Mouse (Mus musculus) MEL (cell line): ENCODE results near the gene Mprip. TPM values are rescaled to one million over a fixed set of nuclear protein-coding genes. Genes with fewer than 3 reads are reported as not detected.

ENCODE experiments used
- DNase-seq: peaks from one replicate; pipeline ENCODE4 v3.0.0; 2011; ENCODE audit warnings: low read depth, low spot score
- H3K27ac ChIP-seq: 2 replicates; pipeline ENCODE4 v1.5.1; 2012; ENCODE audit warnings: low read depth, mild to moderate bottlenecking, control low read depth, low read length, moderate library complexity; ENCODE audit not compliant: control insufficient read depth
- H3K27me3 ChIP-seq, 2 experiments: fragments of 150-350 bp in 1 of 2; sonication (generic) in 1 of 2; 2 replicates each; pipeline ENCODE4 v1.6.1; 2012; ENCODE audit warnings: low read length in 2 of 2, mild to moderate bottlenecking in 2 of 2, improper control_type of control experiment in 1 of 2, moderate library complexity in 1 of 2; ENCODE audit not compliant: insufficient read depth in 2 of 2, control insufficient read depth in 1 of 2
- H3K36me3 ChIP-seq, 2 experiments: 2 replicates each; pipeline ENCODE4 v1.6.1; 2012 to 2014; ENCODE audit warnings: low read length in 2 of 2, improper control_type of control experiment in 1 of 2, inconsistent platforms in 1 of 2, mild to moderate bottlenecking in 1 of 2; ENCODE audit not compliant: insufficient read depth in 2 of 2, control insufficient read depth in 1 of 2
- H3K4me1 ChIP-seq, 2 experiments: fragments of 150-350 bp in 1 of 2; sonication (generic) in 1 of 2; 2 replicates each; pipeline ENCODE4 v1.6.1; 2012; ENCODE audit warnings: low read length in 2 of 2, improper control_type of control experiment in 1 of 2, mild to moderate bottlenecking in 1 of 2; ENCODE audit not compliant: insufficient read depth in 2 of 2, control insufficient read depth in 1 of 2
- H3K4me3 ChIP-seq, 2 experiments: fragments of 150-350 bp in 1 of 2; sonication (generic) in 1 of 2; 2 replicates each; pipeline ENCODE4 v1.5.1; 2012; ENCODE audit warnings: low read depth in 2 of 2, low read length in 2 of 2, mild to moderate bottlenecking in 2 of 2, moderate library complexity in 2 of 2, control low read depth in 1 of 2, improper control_type of control experiment in 1 of 2; ENCODE audit not compliant: control insufficient read depth in 1 of 2, insufficient read depth in 1 of 2
- H3K79me2 ChIP-seq: 2 replicates; pipeline ENCODE4 v1.6.1; 2012; ENCODE audit warnings: mild to moderate bottlenecking, low read length, moderate library complexity; ENCODE audit not compliant: control insufficient read depth, poor library complexity, insufficient read depth
- H3K9ac ChIP-seq: 2 replicates; pipeline ENCODE4 v1.6.1; 2012; ENCODE audit warnings: low read depth, mild to moderate bottlenecking, control low read depth, low read length, moderate library complexity; ENCODE audit not compliant: control insufficient read depth, poor library complexity, severe bottlenecking
- H3K9me3 ChIP-seq: fragments of 150-350 bp; sonication (generic); replicated peaks from 2 replicates; pipeline ENCODE4 v1.6.1; 2012; ENCODE audit warnings: mild to moderate bottlenecking, low read length, improper control_type of control experiment, moderate library complexity; ENCODE audit not compliant: insufficient read depth
- CHD1 ChIP-seq: IDR thresholded peaks from 2 replicates; pipeline ENCODE4 v1.6.1; 2012; ENCODE audit warnings: low read depth, mild to moderate bottlenecking, inconsistent platforms, low read length, improper control_type of control experiment
- CHD2 ChIP-seq: IDR thresholded peaks from 2 replicates; pipeline ENCODE4 v1.6.1; 2011; ENCODE audit warnings: low read length, improper control_type of control experiment
- ELF1 ChIP-seq: IDR thresholded peaks from 2 replicates; pipeline ENCODE4 v1.6.1; 2014; ENCODE audit warnings: low read depth, mild to moderate bottlenecking, inconsistent platforms, low read length, improper control_type of control experiment, moderate library complexity
- EP300 ChIP-seq, 2 experiments: IDR thresholded peaks; 2 replicates each; pipeline ENCODE4 v1.6.1; 2011; ENCODE audit warnings: improper control_type of control experiment in 2 of 2, low read length in 2 of 2, low read depth in 1 of 2, mild to moderate bottlenecking in 1 of 2
- GABPA ChIP-seq: IDR thresholded peaks from 2 replicates; pipeline ENCODE4 v1.6.1; 2012; ENCODE audit warnings: low read depth, mild to moderate bottlenecking, inconsistent platforms, low read length, improper control_type of control experiment, moderate library complexity
- GATA1 ChIP-seq: IDR thresholded peaks from 2 replicates; pipeline ENCODE4 v1.6.1; 2011; ENCODE audit warnings: low read depth, low read length, improper control_type of control experiment
- MAFK ChIP-seq: IDR thresholded peaks from 2 replicates; pipeline ENCODE4 v1.6.1; 2011; ENCODE audit warnings: low read depth, mild to moderate bottlenecking, low read length, improper control_type of control experiment, borderline replicate concordance
- MAZ ChIP-seq: IDR thresholded peaks from 2 replicates; pipeline ENCODE4 v1.6.1; 2012; ENCODE audit warnings: low read depth, mild to moderate bottlenecking, inconsistent platforms, low read length, improper control_type of control experiment
- MEF2A ChIP-seq: IDR thresholded peaks from 2 replicates; pipeline ENCODE4 v1.6.1; 2014; ENCODE audit warnings: low read depth, mild to moderate bottlenecking, inconsistent platforms, low read length, improper control_type of control experiment; ENCODE audit not compliant: poor library complexity, insufficient replicate concordance, severe bottlenecking; ENCODE audit errors: extremely low read depth
- MXI1 ChIP-seq: IDR thresholded peaks from 2 replicates; pipeline ENCODE4 v1.6.1; 2011; ENCODE audit warnings: mild to moderate bottlenecking, low read depth, low read length, improper control_type of control experiment
- MYB ChIP-seq: IDR thresholded peaks from 2 replicates; pipeline ENCODE4 v1.6.1; 2011; ENCODE audit warnings: mild to moderate bottlenecking, low read depth, low read length, improper control_type of control experiment
- POLR2AphosphoS5 ChIP-seq: IDR thresholded peaks from 2 replicates; pipeline ENCODE4 v1.6.1; 2012; ENCODE audit warnings: low read depth, borderline replicate concordance, mild to moderate bottlenecking, inconsistent platforms, low read length, moderate library complexity, mixed read lengths
- TBP ChIP-seq: IDR thresholded peaks from 2 replicates; pipeline ENCODE4 v1.8.0; 2011; ENCODE audit warnings: low read depth, low read length, improper control_type of control experiment
- polyA plus RNA-seq, 2 experiments: library from polyadenylated mRNA; stranded (reverse) in 1 of 2; unstranded in 1 of 2; fragments of >175 nt in 1 of 2; fragments of >200 nt in 1 of 2; gene quantifications; 2 replicates each; pipeline versions ENCODE4 v1.2.1 to v1.2.4; 2012; ENCODE audit warnings: low replicate concordance in 2 of 2, low read depth in 1 of 2; ENCODE audit not compliant: insufficient read length in 2 of 2, insufficient read depth in 1 of 2, missing spikeins in 1 of 2
- total RNA-seq: library from RNA; depleted of rRNA; stranded (reverse); fragments of 300-350 nt; gene quantifications from 2 replicates; pipeline ENCODE4 v1.2.3, GENCODE M21; 2012

Gene Mprip
- total and polyA plus RNA-seq, 3 experiments, result 103 to 174 (median 142) TPM

GRCm38 (mm10) chr11:59655337-59655736, 5.8 kb upstream of the Mprip start:
- no peak for DNase-seq
- H3K4me3 ChIP-seq, result no peak overlapping the region

DNA sequence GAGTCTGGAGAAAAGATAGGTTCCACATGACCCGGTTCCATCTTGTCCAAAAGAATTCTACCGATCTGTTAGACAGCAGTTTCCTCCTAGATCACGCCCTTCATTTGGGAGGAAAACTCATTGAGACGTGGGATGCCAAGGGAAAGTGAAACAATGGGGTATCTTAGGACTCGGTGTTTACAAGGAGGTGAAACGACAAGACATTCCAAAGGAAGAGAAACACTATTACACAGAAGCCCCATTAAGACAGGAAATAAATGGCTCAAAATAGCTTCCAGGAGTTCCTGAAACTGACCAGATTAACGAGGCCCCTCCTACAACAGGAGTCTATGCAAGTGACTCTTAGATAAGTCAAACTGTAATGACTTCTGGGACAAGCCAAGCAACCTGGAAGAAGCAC, 5.1 kb upstream of the Mprip start:
- Histone ChIP-seq H3K27ac (no peak overlapping the region), H3K4me1 (peaks cover 12 to 22% of the 10 kb centered on the region in 2 experiments), H3K9ac (no peak overlapping the region), H3K27me3 (no peaks in the 10 kb centered on the region), H3K9me3 (no peaks in the 10 kb centered on the region), H3K79me2 (no peaks in the 10 kb centered on the region), H3K36me3 (peaks cover 0 to 17% of the 10 kb centered on the region in 2 experiments; a peak in 2 of 4 replicates), H3K4me3 (0 out of 4 replicates have a peak overlapping the region, but pooled peaks of 1 of the 2 experiments have one; percentile 24)
- 0 out of 4 replicates have a peak, but pooled peaks of 1 of the 2 experiments have one; percentile 17 for TF ChIP-seq EP300 (IDR thresholded peaks at IDR 0.05; ENCODE audit: low read depth in 1 of 2, low read length in 2 of 2)
- 0 out of 2 replicates have a peak, but pooled peaks have one; percentile 39 for TF ChIP-seq GATA1
- TF ChIP-seq CHD1, result no peak
- no peak for TF ChIP-seq MEF2A
- DNase-seq, result no peak

More at GRCm38 (mm10) chr11:59655337-59655736, 5.8 kb upstream of the Mprip start:
- Histone ChIP-seq H3K27me3 (no peaks in the 10 kb centered on the region), H3K9ac (no peak overlapping the region), H3K36me3 (peaks cover 0 to 17% of the 10 kb centered on the region in 2 experiments; a peak in 2 of 4 replicates), H3K9me3 (no peaks in the 10 kb centered on the region), H3K27ac (no peak overlapping the region), H3K79me2 (no peaks in the 10 kb centered on the region), H3K4me1 (peaks cover 12 to 22% of the 10 kb centered on the region in 2 experiments)
- TF ChIP-seq POLR2AphosphoS5 (no peak), MAFK (no peak), MAZ (no peak), MYB (no peak), TBP (no peak), ELF1 (no peak), MEF2A (no peak), EP300 (IDR thresholded peaks at IDR 0.05; ENCODE audit: low read depth in 1 of 2, low read length in 2 of 2) (no peak), MXI1 (no peak), CHD1 (no peak), GABPA (no peak), CHD2 (no peak)
